Mouse (Mus musculus) G1E (cell line): ENCODE data around the gene Hoxa13.

Experiments
- CTCF ChIP-seq: IDR thresholded peaks from 2 replicates; pipeline ENCODE4 v1.5.1; 2012; ENCODE audit warnings: low read depth, low read length, inconsistent platforms, mixed read lengths
- GATA1 ChIP-seq: IDR thresholded peaks from 2 replicates; pipeline ENCODE4 v1.6.1; 2012; ENCODE audit warnings: borderline replicate concordance, low read length, inconsistent platforms, mixed read lengths
- POLR2AphosphoS5 ChIP-seq: IDR thresholded peaks from 2 replicates; pipeline ENCODE4 v1.6.1; 2012; ENCODE audit warnings: low read depth, low read length, inconsistent platforms; ENCODE audit not compliant: insufficient replicate concordance

DNA sequence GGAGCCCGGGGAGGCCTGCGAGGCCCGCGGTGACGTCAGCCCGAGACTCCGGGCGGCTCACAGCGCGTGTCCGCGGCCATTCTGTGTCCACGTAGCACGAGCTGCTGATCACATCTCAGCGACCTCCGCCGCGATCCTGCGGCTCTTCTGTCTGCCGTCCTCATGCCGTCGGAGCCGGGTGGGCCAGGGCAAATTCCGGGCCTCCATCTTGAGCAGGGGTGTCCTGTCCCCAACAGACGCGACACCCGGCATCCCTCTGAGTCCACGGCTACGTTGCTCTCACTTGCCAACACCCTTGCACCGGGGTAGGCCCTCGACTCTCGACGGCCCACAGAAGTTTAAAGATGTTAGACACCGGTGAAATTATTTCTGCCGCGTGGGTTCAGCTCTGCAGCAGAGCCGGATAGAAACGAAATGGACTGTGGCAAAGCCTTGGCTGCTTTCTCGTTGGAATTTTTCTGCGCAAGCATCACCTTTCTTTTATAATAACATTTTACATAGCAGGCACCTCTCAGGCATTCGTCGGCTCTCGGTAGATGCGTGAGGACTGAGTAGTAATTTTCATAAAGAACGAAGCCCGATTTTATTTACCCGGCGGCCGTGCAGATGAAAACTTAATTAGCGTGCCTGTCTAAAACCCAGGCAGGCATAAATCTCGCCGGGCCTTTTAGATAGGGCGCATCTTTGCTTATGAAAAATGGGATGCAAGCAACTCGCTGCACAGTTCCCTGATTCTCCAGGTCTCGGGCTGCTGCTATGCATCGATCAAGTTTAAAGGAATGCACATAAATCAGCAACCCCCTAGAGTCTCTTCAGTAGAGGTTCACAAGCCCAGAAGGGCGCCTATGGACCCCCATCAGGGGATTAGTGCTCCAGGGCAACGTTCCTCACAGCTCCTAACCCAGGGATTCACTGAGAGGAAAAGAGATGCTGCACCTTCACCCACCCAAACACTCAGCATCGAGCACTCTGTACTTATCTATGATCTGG is 6.9 kb downstream of the Hoxa13 start:
- no peak for TF ChIP-seq CTCF
- no peak for TF ChIP-seq POLR2AphosphoS5
- no peak for TF ChIP-seq GATA1
